Mouse (Mus musculus) forebrain, postnatal 0 days (tissue): ENCODE results near the gene Dlx4. TPM values are rescaled to one million over a fixed set of nuclear protein-coding genes. Genes with fewer than 3 reads are reported as not detected.

ENCODE experiments used
- ATAC-seq: fragments of 200-750 bp; cut with Nextera tagmentation; 2 replicates; pipeline ENCODE4 v1.8.0; 2017; ENCODE audit warnings: mild to moderate bottlenecking, moderate library complexity
- DNase-seq: peaks from one replicate; pipeline ENCODE4 v3.0.0-alpha.2; 2015
- H3K27ac ChIP-seq: fragments of 300-500 bp; sonication (generic); 2 replicates; pipeline ENCODE4 v1.5.1; 2014; ENCODE audit warnings: low read depth, mild to moderate bottlenecking, antibody characterized with exemption, low read length, moderate library complexity, mixed read lengths
- H3K27me3 ChIP-seq: fragments of 300-500 bp; sonication (generic); 2 replicates; pipeline ENCODE4 v1.6.1; 2014; ENCODE audit warnings: mild to moderate bottlenecking, low read length, mixed read lengths; ENCODE audit not compliant: insufficient read depth
- H3K36me3 ChIP-seq: fragments of 300-500 bp; sonication (generic); 2 replicates; pipeline ENCODE4 v1.6.1; 2014; ENCODE audit warnings: mild to moderate bottlenecking, moderate library complexity; ENCODE audit not compliant: insufficient read depth
- H3K4me1 ChIP-seq: fragments of 300-500 bp; sonication (generic); 2 replicates; pipeline ENCODE4 v1.6.1; 2014; ENCODE audit warnings: antibody characterized with exemption; ENCODE audit not compliant: insufficient read depth
- H3K4me2 ChIP-seq: fragments of 300-500 bp; sonication (generic); 2 replicates; pipeline ENCODE4 v1.6.1; 2014; ENCODE audit warnings: low read depth, mild to moderate bottlenecking, moderate library complexity
- H3K4me3 ChIP-seq: fragments of 300-500 bp; sonication (generic); 2 replicates; pipeline ENCODE4 v1.5.1; 2014; ENCODE audit warnings: low read depth, low read length, mixed read lengths
- H3K9ac ChIP-seq: fragments of 300-500 bp; sonication (generic); 2 replicates; pipeline ENCODE4 v1.6.1; 2014; ENCODE audit warnings: mild to moderate bottlenecking
- H3K9me3 ChIP-seq: fragments of 300-500 bp; sonication (generic); 2 replicates; pipeline ENCODE4 v1.6.1; 2016; ENCODE audit warnings: low read length
- CTCF ChIP-seq: sonication (generic); IDR thresholded peaks from 2 replicates; pipeline ENCODE4 v1.5.1; 2016; ENCODE audit warnings: antibody characterized with exemption, control low read depth, low read depth
- WGBS: fragments of 180-500 bp; shearing (Covaris S2); extraction: QIAGEN DNeasy Blood & Tissue Kit; methylation state at CpG from one replicate; pipeline ENCODE4 v1.1.7; 2014; 5-methylcytosine and 5-hydroxymethylcytosine counted together
- polyA plus RNA-seq: library from polyadenylated mRNA; unstranded; fragments of >200 nt; fragmentation: Nextera tagmentation; extraction: Ambion mirVana; gene quantifications from 2 replicates; pipeline ENCODE4 v1.2.1, GENCODE M21; 2015
- total RNA-seq: library from RNA; depleted of rRNA; stranded (reverse); fragments of >200 nt; gene quantifications from 2 replicates; pipeline ENCODE4 v1.2.3, GENCODE M21; 2014

Gene Dlx4
- total and polyA plus RNA-seq, 2 experiments from 2014 or later: 0.82 TPM; not detected in 1

GRCm38 (mm10) chr11:95128359-95128758 is 17.7 kb downstream of the Dlx4 start:
- DNase-seq (no peak), ATAC-seq (no peak)
- no peak overlapping the region for H3K27ac ChIP-seq
- H3K4me1 ChIP-seq: no peaks in the 10 kb centered on the region
- no peak overlapping the region for H3K9ac ChIP-seq
- H3K4me3 ChIP-seq: no peak overlapping the region
- TF ChIP-seq CTCF: no peak
- H3K4me2 ChIP-seq: no peak overlapping the region
- H3K36me3 ChIP-seq: no peaks in the 10 kb centered on the region
- peaks cover 16% of the 10 kb centered on the region for H3K27me3 ChIP-seq
- no peaks in the 10 kb centered on the region for H3K9me3 ChIP-seq
- 65% methylated on average over 11 of the region's 11 CpGs for whole genome bisulfite sequencing

- TF ChIP-seq CTCF: no peak
- DNase-seq (no peak), ATAC-seq (peak; percentile 69)
- Histone ChIP-seq H3K36me3 (no peaks in the 10 kb centered on the region), H3K4me1 (no peaks in the 10 kb centered on the region), H3K9me3 (no peaks in the 10 kb centered on the region), H3K4me2 (peak overlapping the region; percentile 42), H3K9ac (peak overlapping the region; percentile 4; the same call in 1 of the 2 replicates), H3K4me3 (peak overlapping the region; percentile 9), H3K27me3 (peaks cover 33% of the 10 kb centered on the region), H3K27ac (no peak overlapping the region)
- WGBS: 3% methylated on average over 18 of the region's 20 CpGs
These were observed 19.5 kb downstream of the Dlx4 start for GRCm38 (mm10) chr11:95126272-95127245.

GRCm38 (mm10) chr11:95125366-95125948 is 20.6 kb downstream of the Dlx4 start:
- H3K4me1 ChIP-seq: no peaks in the 10 kb centered on the region
- no peak for DNase-seq
- WGBS: 37% methylated on average over 7 of the region's 7 CpGs
- no peak for ATAC-seq
- no peaks in the 10 kb centered on the region for H3K36me3 ChIP-seq
- H3K9me3 ChIP-seq: no peaks in the 10 kb centered on the region
- H3K4me2 ChIP-seq: no peak overlapping the region
- no peak overlapping the region for H3K27ac ChIP-seq
- no peak overlapping the region for H3K9ac ChIP-seq
- H3K27me3 ChIP-seq: peaks cover 44% of the 10 kb centered on the region
- no peak overlapping the region for H3K4me3 ChIP-seq
- no peak for TF ChIP-seq CTCF

- Histone ChIP-seq H3K9ac (no peak overlapping the region), H3K4me3 (no peak overlapping the region), H3K36me3 (no peaks in the 10 kb centered on the region), H3K27ac (no peak overlapping the region), H3K9me3 (no peaks in the 10 kb centered on the region), H3K4me1 (no peaks in the 10 kb centered on the region), H3K27me3 (peaks cover 71% of the 10 kb centered on the region), H3K4me2 (no peak overlapping the region)
- no peak for ATAC-seq
- WGBS: 26% methylated on average over 6 of the region's 6 CpGs
- no peak for TF ChIP-seq CTCF
- no peak for DNase-seq
These were observed 24.0 kb downstream of the Dlx4 start for GRCm38 (mm10) chr11:95122100-95122489.

- ATAC-seq: no peak
These were observed 24.6 kb downstream of the Dlx4 start for GRCm38 (mm10) chr11:95121161-95122099.

GRCm38 (mm10) chr11:95120633-95121020 is 25.4 kb downstream of the Dlx4 start:
- ATAC-seq (no peak), DNase-seq (no peak)
- no peak overlapping the region for H3K9ac ChIP-seq
- peak overlapping the region; percentile 30; the same call in 1 of the 2 replicates for H3K4me3 ChIP-seq
- H3K36me3 ChIP-seq: no peaks in the 10 kb centered on the region
- under 1% methylated on average over 21 of the region's 21 CpGs for WGBS
- H3K27me3 ChIP-seq: peaks cover 71% of the 10 kb centered on the region
- no peaks in the 10 kb centered on the region for H3K4me1 ChIP-seq
- peak overlapping the region; percentile 55; the same call in 1 of the 2 replicates for H3K4me2 ChIP-seq
- no peak for TF ChIP-seq CTCF
- H3K27ac ChIP-seq: no peak overlapping the region
- H3K9me3 ChIP-seq: no peaks in the 10 kb centered on the region

More at GRCm38 (mm10) chr11:95121161-95122099, 24.6 kb downstream of the Dlx4 start:
- H3K4me2 ChIP-seq: peak overlapping the region; percentile 30
- TF ChIP-seq CTCF: no peak
- no peak overlapping the region for H3K27ac ChIP-seq
- H3K4me1 ChIP-seq: no peaks in the 10 kb centered on the region
- 3% methylated on average over 59 of the region's 63 CpGs for WGBS
- H3K27me3 ChIP-seq: peaks cover 71% of the 10 kb centered on the region
- H3K9me3 ChIP-seq: no peaks in the 10 kb centered on the region
- DNase-seq: no peak
- H3K36me3 ChIP-seq: no peaks in the 10 kb centered on the region
- no peak overlapping the region for H3K9ac ChIP-seq
- H3K4me3 ChIP-seq: peak overlapping the region; percentile 12; the same call in 1 of the 2 replicates
